Mouse (Mus musculus): ENCODE data around the gene Tbc1d24. TPM values are rescaled to one million over a fixed set of nuclear protein-coding genes. Genes with fewer than 3 reads are reported as not detected.
A peak's percentile ranks its signal among the peaks of the same experiment; 100 is the strongest.

Gene Tbc1d24
- polyA plus RNA-seq, 1 experiment from 2014 or later: 9.1 TPM

DNA sequence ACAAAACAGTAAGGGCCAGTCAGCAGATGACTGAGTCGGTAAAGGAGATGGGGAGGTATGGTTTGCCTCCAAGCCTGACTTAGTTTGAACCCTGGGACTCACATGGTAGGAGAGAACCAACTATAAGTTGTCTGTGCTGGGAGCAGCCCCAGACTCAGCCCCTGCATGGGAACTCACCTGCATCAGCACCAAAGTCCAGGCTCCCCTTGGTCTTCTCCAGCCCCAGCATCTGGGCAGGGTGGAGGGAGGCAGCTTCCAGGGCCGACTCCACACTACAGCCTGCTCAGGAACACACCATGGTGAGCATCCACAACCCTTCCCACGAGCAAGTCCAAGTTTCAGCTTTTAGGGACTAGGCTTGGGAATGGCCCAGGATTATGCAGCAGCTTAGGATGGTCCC, 49.0 kb downstream of the Tbc1d24 start:
- no peaks in the 10 kb centered on the region for H3K9me3 ChIP-seq

DNA sequence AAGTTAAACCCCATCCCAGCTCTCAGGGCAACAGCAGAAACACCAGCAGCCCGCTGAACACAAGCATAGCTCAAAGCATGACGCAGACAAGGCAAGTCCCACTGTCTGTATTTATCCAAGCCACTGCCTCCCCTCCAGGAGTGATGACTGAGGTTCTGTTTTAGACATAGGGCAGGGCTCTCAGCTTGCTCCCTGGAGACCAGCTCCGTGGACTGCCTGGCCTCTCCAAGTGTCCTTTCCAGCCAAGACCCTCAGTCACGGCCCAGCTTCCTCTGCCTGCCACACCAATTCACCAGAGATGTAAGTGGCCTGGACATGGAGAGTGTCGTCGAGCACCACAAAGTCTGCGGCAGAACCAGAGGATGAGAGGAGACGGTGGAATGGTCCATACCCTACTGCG, 49.6 kb downstream of the Tbc1d24 start:
- H3K9me3 ChIP-seq: no peaks in the 10 kb centered on the region
- WGBS: 92% methylated on average over 9 of the region's 9 CpGs

More for the DNA sequence above, 49.0 kb downstream of the Tbc1d24 start:
- Histone ChIP-seq H3K9ac (0 out of 2 replicates have a peak overlapping the region, but pooled peaks have one; percentile 13), H3K4me3 (no peak overlapping the region), H3K4me1 (peaks cover 10% of the 10 kb centered on the region), H3K27me3 (no peaks in the 10 kb centered on the region), H3K36me3 (peaks cover 21% of the 10 kb centered on the region), H3K4me2 (replicated peaks) (no peak overlapping the region), H3K27ac (no peak overlapping the region)
- ATAC-seq (ENCODE audit: low FRiP score, low read depth): no peak
- 86% methylated on average over 3 of the region's 3 CpGs for WGBS

GRCm38 (mm10) chr17:24154463-24154862, 50.9 kb downstream of the Tbc1d24 start:
- no peaks in the 10 kb centered on the region for H3K9me3 ChIP-seq
- peaks cover 19% of the 10 kb centered on the region for H3K36me3 ChIP-seq
- H3K27ac ChIP-seq: no peak overlapping the region
- peaks cover 12% of the 10 kb centered on the region for H3K4me1 ChIP-seq
- no peak overlapping the region for H3K4me2 ChIP-seq (replicated peaks)
- 72% methylated on average over 3 of the region's 3 CpGs for WGBS
- no peak for ATAC-seq (ENCODE audit: low FRiP score, low read depth)
- H3K9ac ChIP-seq: no peak overlapping the region
- H3K27me3 ChIP-seq: no peaks in the 10 kb centered on the region
- no peak overlapping the region for H3K4me3 ChIP-seq

More for the DNA sequence above, 49.6 kb downstream of the Tbc1d24 start:
- Histone ChIP-seq H3K27me3 (no peaks in the 10 kb centered on the region), H3K9ac (no peak overlapping the region), H3K27ac (no peak overlapping the region), H3K36me3 (peaks cover 21% of the 10 kb centered on the region), H3K4me3 (no peak overlapping the region), H3K4me2 (replicated peaks) (no peak overlapping the region), H3K4me1 (peaks cover 12% of the 10 kb centered on the region)
- ATAC-seq (ENCODE audit: low FRiP score, low read depth): no peak

GRCm38 (mm10) chr17:24151890-24152563, 53.3 kb downstream of the Tbc1d24 start:
- H3K27ac ChIP-seq: no peak overlapping the region
- H3K4me3 ChIP-seq: peak overlapping the region; percentile 47
- H3K4me2 ChIP-seq (replicated peaks): peak overlapping the region; percentile 71
- WGBS: 2% methylated on average over 26 of the region's 26 CpGs
- H3K27me3 ChIP-seq: no peaks in the 10 kb centered on the region
- H3K36me3 ChIP-seq: peaks cover 11% of the 10 kb centered on the region
- no peaks in the 10 kb centered on the region for H3K9me3 ChIP-seq
- peaks cover 12% of the 10 kb centered on the region for H3K4me1 ChIP-seq
- peak; percentile 88 for ATAC-seq (ENCODE audit: low FRiP score, low read depth)
- H3K9ac ChIP-seq: peak overlapping the region; percentile 62

- H3K36me3 ChIP-seq: peaks cover 7% of the 10 kb centered on the region
- peak overlapping the region; percentile 71 for H3K4me2 ChIP-seq (replicated peaks)
- no peak overlapping the region for H3K27ac ChIP-seq
- 8% methylated on average over 7 of the region's 7 CpGs for WGBS
- no peaks in the 10 kb centered on the region for H3K27me3 ChIP-seq
- no peaks in the 10 kb centered on the region for H3K9me3 ChIP-seq
- peaks cover 12% of the 10 kb centered on the region for H3K4me1 ChIP-seq
- ATAC-seq (ENCODE audit: low FRiP score, low read depth): no peak
- H3K9ac ChIP-seq: 0 out of 2 replicates have a peak overlapping the region, but pooled peaks have one; percentile 62
- peak overlapping the region; percentile 47 for H3K4me3 ChIP-seq
These were observed 54.0 kb downstream of the Tbc1d24 start for GRCm38 (mm10) chr17:24151382-24151781.

DNA sequence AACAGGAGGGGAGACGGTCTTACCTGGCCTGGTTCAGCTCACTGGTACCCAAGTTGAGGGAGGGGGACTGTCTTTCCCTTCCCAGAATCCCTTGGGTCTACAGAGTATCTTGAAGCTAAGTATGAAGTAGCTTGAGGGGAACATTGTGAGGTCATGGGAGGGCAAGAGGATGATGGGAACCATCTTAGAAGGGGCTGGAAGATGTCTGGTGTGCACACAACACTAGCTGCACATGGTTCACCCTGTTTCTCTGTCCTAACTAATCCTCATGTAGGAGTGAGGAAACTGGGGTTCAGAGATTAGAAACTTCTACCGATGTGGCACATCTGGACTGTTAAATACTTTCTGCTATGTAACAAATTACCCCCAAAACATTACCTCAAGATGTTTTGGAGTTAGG, 54.5 kb downstream of the Tbc1d24 start, which contains the start of gene Pdpk1:
TSS of gene Pdpk1 (minus strand) at position 101 of the 400 bp plus-strand sequence.
- ATAC-seq (ENCODE audit: low FRiP score, low read depth): no peak
- no peak within 1 kb of the TSS for H3K27ac ChIP-seq

GRCm38 (mm10) chr17:24149421-24149820, 55.9 kb downstream of the Tbc1d24 start:
- 91% methylated on average over 7 of the region's 7 CpGs for WGBS
- Histone ChIP-seq H3K4me3 (no peak overlapping the region), H3K9me3 (no peaks in the 10 kb centered on the region), H3K4me2 (replicated peaks) (no peak overlapping the region), H3K27me3 (no peaks in the 10 kb centered on the region), H3K36me3 (no peaks in the 10 kb centered on the region), H3K4me1 (peaks cover 12% of the 10 kb centered on the region), H3K27ac (no peak overlapping the region), H3K9ac (no peak overlapping the region)
- ATAC-seq (ENCODE audit: low FRiP score, low read depth): no peak

More for the DNA sequence above, 54.5 kb downstream of the Tbc1d24 start, which contains the start of gene Pdpk1:
- Histone ChIP-seq H3K27me3 (no peaks in the 10 kb centered on the region), H3K36me3 (peaks cover 2% of the 10 kb centered on the region; the same call in 1 of the 2 replicates), H3K4me3 (peak within 1 kb of the TSS; percentile 47), H3K4me1 (peaks cover 12% of the 10 kb centered on the region), H3K4me2 (replicated peaks) (peak within 1 kb of the TSS; percentile 71), H3K9ac (0 out of 2 replicates have a peak within 1 kb of the TSS, but pooled peaks have one; percentile 62), H3K9me3 (no peaks in the 10 kb centered on the region)
- 77% methylated on average over 2 of the region's 2 CpGs for WGBS

DNA sequence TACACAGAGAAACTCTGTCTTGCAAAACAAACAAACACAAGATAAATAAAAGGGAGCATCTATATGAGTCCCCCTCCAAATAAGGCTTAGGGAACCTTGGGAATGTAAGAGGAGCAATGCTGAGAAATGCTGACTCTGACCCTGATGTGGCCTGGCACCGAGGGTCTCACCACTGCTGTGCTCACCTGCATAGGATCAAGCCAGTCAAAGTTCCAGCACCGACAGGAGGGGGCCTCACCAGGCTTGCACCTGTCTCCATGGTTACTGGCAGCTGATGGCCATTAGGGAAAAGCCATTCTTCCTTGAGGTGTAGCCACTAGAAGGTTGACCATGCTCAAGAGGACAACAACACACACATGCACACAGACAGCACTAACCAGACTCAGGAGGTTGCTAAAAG, 62.5 kb downstream of the Tbc1d24 start:
- Histone ChIP-seq H3K27me3 (no peaks in the 10 kb centered on the region), H3K9ac (no peak overlapping the region), H3K4me1 (peaks cover 16% of the 10 kb centered on the region), H3K4me3 (no peak overlapping the region), H3K9me3 (no peaks in the 10 kb centered on the region), H3K36me3 (peaks cover 5% of the 10 kb centered on the region; the same call in 1 of the 2 replicates), H3K4me2 (replicated peaks) (no peak overlapping the region), H3K27ac (no peak overlapping the region)
- no peak for ATAC-seq (ENCODE audit: low FRiP score, low read depth)
- WGBS: 39% methylated on average over 2 of the region's 2 CpGs

GRCm38 (mm10) chr17:24141425-24141920, 63.9 kb downstream of the Tbc1d24 start:
- peak; percentile 98 for ATAC-seq (ENCODE audit: low FRiP score, low read depth)
- Histone ChIP-seq H3K4me1 (peaks cover 23% of the 10 kb centered on the region), H3K27me3 (no peaks in the 10 kb centered on the region), H3K4me3 (peak overlapping the region; percentile 99), H3K27ac (peak overlapping the region; percentile 88), H3K9me3 (no peaks in the 10 kb centered on the region), H3K9ac (peak overlapping the region; percentile 93), H3K4me2 (replicated peaks) (peak overlapping the region; percentile 87), H3K36me3 (peaks cover 5% of the 10 kb centered on the region; the same call in 1 of the 2 replicates)
- under 1% methylated on average over 53 of the region's 57 CpGs for WGBS

- ATAC-seq (ENCODE audit: low FRiP score, low read depth): peak; percentile 59
These were observed 64.4 kb downstream of the Tbc1d24 start for GRCm38 (mm10) chr17:24140845-24141424.

DNA sequence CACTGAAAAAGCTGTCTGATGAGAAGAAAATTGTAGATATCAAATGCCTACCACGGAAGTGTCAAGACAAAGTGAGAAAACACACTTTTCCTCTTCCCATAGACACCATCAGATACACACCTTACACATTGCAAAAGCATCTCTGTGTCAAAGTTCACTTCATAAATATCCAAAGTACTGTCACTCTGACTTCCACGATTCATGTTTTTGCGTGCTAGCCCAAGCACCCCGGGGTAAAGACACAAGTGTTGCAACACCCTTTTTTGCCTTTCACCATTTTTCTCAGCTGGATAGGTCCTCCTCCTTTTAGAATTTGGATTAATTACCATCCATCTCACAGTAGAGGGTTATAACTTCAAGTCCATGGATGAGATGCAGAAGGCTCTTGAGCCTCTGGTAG, 65.4 kb downstream of the Tbc1d24 start:
- WGBS: 91% methylated on average over 4 of the region's 4 CpGs
- peaks cover 23% of the 10 kb centered on the region for H3K4me1 ChIP-seq
- peak overlapping the region; percentile 99 for H3K4me3 ChIP-seq
- H3K27ac ChIP-seq: no peak overlapping the region
- H3K27me3 ChIP-seq: no peaks in the 10 kb centered on the region
- peaks cover 5% of the 10 kb centered on the region; the same call in 1 of the 2 replicates for H3K36me3 ChIP-seq
- ATAC-seq (ENCODE audit: low FRiP score, low read depth): no peak
- peak overlapping the region; percentile 93 for H3K9ac ChIP-seq
- peak overlapping the region; percentile 87 for H3K4me2 ChIP-seq (replicated peaks)
- no peaks in the 10 kb centered on the region for H3K9me3 ChIP-seq

More at GRCm38 (mm10) chr17:24140845-24141424, 64.4 kb downstream of the Tbc1d24 start:
- under 1% methylated on average over 43 of the region's 43 CpGs for WGBS
- peak overlapping the region; percentile 99 for H3K4me3 ChIP-seq
- peak overlapping the region; percentile 87 for H3K4me2 ChIP-seq (replicated peaks)
- H3K9me3 ChIP-seq: no peaks in the 10 kb centered on the region
- H3K27ac ChIP-seq: peak overlapping the region; percentile 88
- no peaks in the 10 kb centered on the region for H3K27me3 ChIP-seq
- H3K4me1 ChIP-seq: peaks cover 23% of the 10 kb centered on the region
- H3K36me3 ChIP-seq: peaks cover 5% of the 10 kb centered on the region; the same call in 1 of the 2 replicates
- H3K9ac ChIP-seq: peak overlapping the region; percentile 93

DNA sequence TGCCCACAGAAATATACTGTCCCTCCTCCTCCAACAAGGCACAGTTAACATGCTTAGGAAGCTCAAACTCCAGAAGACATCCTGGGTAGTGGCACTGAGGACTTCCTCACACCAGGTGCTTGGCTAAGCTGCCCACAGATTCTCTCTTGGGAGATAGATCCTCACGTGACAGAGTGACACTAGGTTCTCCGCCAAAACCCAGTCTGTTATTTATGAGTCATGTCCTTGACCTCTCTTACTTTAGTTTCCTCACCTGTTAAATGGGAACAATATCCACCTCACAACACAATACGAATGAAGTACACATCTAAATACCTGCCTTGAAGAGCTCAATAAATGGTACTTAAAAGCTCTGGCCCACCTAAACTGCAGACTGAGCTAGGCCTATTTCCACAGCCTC, 66.1 kb downstream of the Tbc1d24 start:
- H3K27ac ChIP-seq: no peak overlapping the region
- H3K4me2 ChIP-seq (replicated peaks): no peak overlapping the region
- H3K9ac ChIP-seq: no peak overlapping the region
- no peak overlapping the region for H3K4me3 ChIP-seq
- peaks cover 23% of the 10 kb centered on the region for H3K4me1 ChIP-seq
- 89% methylated on average over 3 of the region's 3 CpGs for WGBS
- H3K9me3 ChIP-seq: no peaks in the 10 kb centered on the region
- H3K36me3 ChIP-seq: peaks cover 5% of the 10 kb centered on the region; the same call in 1 of the 2 replicates
- no peaks in the 10 kb centered on the region for H3K27me3 ChIP-seq
- no peak for ATAC-seq (ENCODE audit: low FRiP score, low read depth)

Measured in limb, embryonic 13.5 days (tissue).